Mouse (Mus musculus): ENCODE data around the gene Aebp2.
"Not testable (repeated sequence)": the region's sequence is repeated elsewhere in the genome, so short reads cannot be mapped to it uniquely, and the experiment has no call there.

The Aebp2 gene

DNA sequence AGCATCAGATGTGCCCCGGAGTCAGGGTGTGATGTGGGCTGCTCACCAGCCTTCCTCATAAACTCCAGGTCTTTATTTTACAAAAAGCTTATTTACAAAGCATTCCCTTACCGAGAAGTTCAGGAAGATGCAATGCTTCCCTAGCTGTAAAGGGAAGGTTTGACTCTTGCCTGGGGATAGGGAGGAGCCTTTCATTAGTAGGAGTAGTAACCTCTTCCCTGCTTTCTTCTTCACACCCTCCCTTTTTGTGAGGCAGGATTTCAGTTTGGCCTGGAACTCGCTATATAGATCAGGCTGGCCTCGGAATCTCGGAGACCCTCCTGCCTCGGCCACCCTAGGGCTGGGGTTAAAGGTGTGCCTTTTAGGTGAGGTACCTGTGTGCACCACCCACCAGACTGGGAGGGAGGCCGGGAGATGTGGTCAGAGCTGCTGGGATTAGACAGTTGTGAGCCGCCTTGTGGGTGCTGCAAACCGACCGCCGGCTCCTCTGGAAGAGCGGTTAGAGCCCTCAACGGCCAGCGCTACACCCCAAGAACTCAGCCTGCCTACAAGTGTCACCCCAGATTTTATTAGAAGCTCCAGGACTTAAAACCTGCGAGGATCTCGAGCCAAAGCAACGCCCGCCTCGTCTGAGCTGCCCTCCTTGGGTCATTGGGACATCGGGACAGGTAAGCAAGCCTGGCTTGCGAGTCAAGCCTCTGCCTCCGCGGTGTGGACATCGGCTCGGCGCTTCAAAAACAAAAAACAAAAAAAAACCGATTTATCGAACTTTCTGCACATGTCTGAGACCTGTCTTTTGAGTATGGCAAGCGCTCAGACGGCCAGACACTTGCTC, at the start of gene Aebp2:
Aebp2 (plus strand) TSS at position 273 of the 835 bp plus-strand sequence.
- DNase-seq: peak; percentile 15

GRCm38 (mm10) chr6:140574943-140575342, 47.5 kb upstream of the Aebp2 start:
- no peak for DNase-seq

DNA sequence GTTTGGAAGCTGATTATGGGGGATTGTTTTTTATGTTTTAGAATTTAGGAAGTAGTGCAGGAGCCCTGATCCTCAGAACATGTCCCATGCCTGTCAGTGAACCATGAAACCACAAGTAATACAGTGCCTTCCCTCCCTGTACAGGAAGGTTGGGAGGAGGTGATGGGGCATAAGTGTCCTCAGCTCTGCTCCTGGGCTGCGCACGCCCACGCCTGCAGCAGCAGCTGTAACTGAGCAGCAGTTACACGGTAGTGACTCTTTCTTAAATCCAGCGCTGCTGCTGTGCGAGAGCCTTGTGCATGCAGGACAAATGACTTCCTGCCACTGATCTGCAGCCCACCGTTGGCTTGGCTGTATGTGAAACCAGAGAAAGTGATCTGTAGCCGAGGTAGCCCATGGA, 46.3 kb upstream of the Aebp2 start:
- DNase-seq: no peak

- DNase-seq: no peak
Measured at GRCm38 (mm10) chr6:140576961-140577821, 45.3 kb upstream of the Aebp2 start.

- no peak for DNase-seq
Measured at GRCm38 (mm10) chr6:140577822-140578170, 44.7 kb upstream of the Aebp2 start.

DNA sequence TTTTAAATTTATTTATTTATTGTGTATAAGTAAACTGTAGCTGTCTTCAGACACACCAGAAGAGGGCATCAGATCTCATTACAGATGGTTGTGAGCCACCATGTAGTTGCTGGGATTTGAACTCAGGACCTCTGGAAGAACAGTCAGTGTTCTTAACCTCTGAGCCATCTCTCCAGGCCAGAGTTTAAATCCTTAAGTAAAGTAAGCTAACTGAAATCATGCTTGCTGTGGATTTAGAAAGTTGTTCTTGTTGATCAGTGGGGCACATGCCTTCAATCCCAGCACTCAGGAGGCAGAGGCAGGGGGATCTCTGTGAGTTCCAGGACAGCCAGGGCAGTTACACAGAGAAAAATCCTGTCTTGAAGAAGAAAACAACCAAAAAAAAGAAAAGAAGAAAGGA, 43.5 kb upstream of the Aebp2 start:
- not testable (repeated sequence) for DNase-seq

GRCm38 (mm10) chr6:140580170-140580569, 42.3 kb upstream of the Aebp2 start:
- no peak for DNase-seq

DNA sequence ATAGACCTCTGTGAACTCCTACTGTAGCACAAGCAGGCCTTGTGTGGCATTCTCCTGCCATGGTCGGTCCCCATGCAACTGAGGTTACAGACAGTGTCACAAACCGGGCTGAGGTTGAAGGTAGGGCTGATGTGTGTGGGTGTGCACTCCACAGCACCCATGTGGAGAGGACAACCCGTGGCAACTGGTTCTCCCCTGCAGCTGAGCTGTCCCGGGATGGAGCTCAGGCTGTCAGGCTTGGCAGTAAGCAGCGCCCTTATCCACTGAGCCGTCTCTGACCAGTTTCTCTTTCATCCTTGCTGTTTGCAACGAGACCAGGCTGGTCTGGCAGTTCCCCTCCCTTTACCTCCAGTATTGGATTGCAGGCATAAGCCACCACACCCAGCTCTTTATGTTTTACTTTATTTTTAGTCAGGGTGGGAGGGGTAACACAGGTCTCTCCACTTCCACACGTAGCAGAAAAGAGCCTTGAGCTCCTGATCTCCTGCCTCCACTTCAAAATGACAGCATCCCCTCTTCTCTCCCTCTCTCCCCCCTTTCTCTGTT, 35.7 kb upstream of the Aebp2 start:
- DNase-seq: no peak

GRCm38 (mm10) chr6:140591331-140591730, 31.1 kb upstream of the Aebp2 start:
- DNase-seq: no peak

- DNase-seq: no peak
Measured at GRCm38 (mm10) chr6:140592713-140593112, 29.8 kb upstream of the Aebp2 start.

DNA sequence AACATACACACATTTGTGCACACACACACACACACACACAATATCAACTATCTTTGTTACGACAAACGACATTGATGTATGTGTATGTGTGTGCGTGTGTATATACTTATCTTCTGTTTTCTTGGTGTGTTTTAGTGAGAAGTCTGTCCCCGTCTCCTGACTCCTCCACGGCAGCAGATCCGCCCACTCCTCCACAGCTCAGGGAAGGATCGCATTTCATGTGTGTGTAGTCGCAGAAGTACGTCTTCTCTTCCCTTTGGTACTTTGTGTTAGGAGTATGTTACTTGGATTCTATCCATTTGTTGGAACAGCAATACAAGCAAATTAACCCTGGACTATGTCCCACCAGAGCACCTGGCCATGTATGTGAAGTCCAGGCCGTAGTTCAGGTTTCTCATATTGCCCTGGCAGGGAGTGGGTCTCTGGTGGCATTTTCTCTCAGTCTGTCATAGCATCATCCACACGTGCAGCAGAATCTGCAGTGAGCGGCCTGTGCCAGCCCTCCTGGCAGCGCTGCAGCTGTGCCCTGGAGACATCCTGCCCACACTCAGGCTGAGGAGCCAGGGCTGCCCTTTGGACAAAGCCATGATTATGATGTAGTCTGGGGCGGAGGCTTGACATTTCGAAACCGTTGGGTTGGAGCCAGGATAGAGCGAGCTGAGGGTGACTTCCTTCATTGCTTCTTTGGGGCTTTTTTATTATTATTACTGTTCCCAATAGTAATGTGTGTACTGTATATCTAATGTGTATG, 28.9 kb upstream of the Aebp2 start:
- DNase-seq: peak; percentile 18

DNA sequence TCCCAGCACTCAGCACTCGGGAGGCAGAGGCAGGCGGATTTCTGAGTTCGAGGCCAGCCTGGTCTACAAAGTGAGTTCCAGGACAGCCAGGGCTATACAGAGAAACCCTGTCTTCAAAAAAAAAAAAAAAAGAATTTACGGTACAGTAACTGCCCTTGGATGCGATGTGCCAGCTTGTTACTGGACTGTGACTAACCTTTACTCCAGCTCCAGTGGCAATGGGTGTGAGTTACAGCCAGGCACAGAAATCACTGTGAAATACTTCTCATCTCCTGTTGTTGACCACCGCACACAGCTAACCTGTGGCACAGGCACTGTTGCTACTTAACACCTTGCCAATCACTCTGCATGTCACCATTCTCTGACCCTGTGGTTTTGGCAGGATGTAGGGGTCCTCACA, 26.9 kb upstream of the Aebp2 start:
- not testable (repeated sequence) for DNase-seq

GRCm38 (mm10) chr6:140597381-140598329, 24.8 kb upstream of the Aebp2 start:
- DNase-seq: no peak

GRCm38 (mm10) chr6:140598516-140598915, 23.9 kb upstream of the Aebp2 start:
- DNase-seq: no peak

GRCm38 (mm10) chr6:140599337-140599736, 23.1 kb upstream of the Aebp2 start:
- no peak for DNase-seq

GRCm38 (mm10) chr6:140600671-140601070, 21.8 kb upstream of the Aebp2 start:
- peak; percentile 32 for DNase-seq

- DNase-seq: no peak
Measured at GRCm38 (mm10) chr6:140601175-140601574, 21.3 kb upstream of the Aebp2 start.

DNA sequence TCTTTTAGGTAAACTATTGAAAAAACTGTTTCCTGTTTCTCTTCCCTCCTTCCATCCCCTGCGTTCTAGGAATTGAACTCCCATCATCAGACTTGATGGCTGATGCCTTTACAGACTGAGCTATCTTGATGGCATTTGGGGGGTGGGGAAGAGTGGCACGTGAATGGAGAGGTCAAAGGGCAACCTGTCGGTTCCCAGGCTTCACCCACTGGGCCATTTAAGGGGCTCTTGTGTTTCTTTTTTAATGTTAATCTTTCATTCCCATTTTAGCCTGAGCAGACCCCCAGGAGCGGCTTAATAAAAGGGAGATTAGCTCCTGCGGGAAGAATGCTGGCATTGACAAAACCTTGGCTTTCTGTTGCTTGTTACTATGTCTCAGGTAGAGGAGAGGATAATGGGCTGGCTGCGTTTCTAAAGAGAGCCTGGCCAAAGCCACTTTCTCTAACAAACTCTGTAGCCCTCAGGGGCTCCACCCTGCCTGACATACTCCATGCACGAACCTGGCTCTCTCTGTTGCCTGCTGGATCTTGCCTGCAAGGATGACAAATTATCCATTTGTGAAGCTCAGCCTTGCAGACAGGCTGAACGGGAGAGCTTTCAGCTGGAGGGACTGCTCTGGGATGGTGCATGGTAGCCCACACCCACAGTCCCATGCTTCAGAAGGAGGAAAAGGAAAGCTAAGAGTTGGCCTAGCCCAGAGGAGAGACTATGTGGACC, 19.1 kb upstream of the Aebp2 start:
- DNase-seq: no peak

- DNase-seq: not testable (repeated sequence)
Measured at GRCm38 (mm10) chr6:140605173-140605572, 17.3 kb upstream of the Aebp2 start.

GRCm38 (mm10) chr6:140605732-140606131, 16.7 kb upstream of the Aebp2 start:
- DNase-seq: no peak

DNA sequence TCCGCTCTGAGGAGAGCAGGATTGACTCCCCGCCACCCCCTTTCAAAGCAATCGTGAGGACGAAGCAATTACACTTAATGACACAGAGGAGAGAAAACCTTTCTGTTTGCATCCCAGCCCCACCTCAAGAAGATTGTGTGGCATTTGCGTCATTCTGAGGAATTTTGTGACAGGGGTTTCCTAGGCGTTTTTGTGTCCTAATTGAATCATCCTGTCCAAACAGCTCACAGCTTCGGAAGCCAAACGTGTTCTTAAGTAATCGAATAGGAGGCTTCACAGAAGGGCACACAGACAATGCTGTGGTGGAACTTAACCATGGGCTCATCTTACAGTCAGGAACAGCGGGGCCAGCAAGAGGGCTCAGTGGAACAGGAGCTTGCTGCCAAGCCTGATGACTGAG, 15.9 kb upstream of the Aebp2 start:
- DNase-seq: no peak

Data from right cerebral cortex, postnatal 4 days (tissue).